Mouse (Mus musculus) myocyte (in vitro differentiated cells): ENCODE data around the gene Sdccag8.
A peak's percentile ranks its signal among the peaks of the same experiment; 100 is the strongest.

ENCODE experiments used
- CEBPB ChIP-seq: IDR thresholded peaks from 2 replicates; pipeline ENCODE4 v1.6.1; 2011; ENCODE audit warnings: mild to moderate bottlenecking, moderate library complexity; ENCODE audit not compliant: poor library complexity, insufficient read depth, severe bottlenecking
- E2F4 ChIP-seq: IDR thresholded peaks from one replicate; pipeline ENCODE4 v1.6.1; 2011; ENCODE audit warnings: mild to moderate bottlenecking, control low read depth, moderate library complexity; ENCODE audit not compliant: insufficient read depth
- MAX ChIP-seq: IDR thresholded peaks from one replicate; pipeline ENCODE4 v1.6.1; 2011; ENCODE audit warnings: low read depth, mild to moderate bottlenecking, control low read depth
- MYOD1 ChIP-seq, 3 experiments: IDR thresholded peaks; one replicate each; pipeline ENCODE4 v1.6.1; 2011; ENCODE audit warnings: control low read depth in 2 of 3, low read depth in 2 of 3, mild to moderate bottlenecking in 2 of 3, moderate library complexity in 1 of 3; ENCODE audit not compliant: insufficient read length in 2 of 3, control insufficient read depth in 1 of 3
- POLR2A ChIP-seq: IDR thresholded peaks from one replicate; pipeline ENCODE4 v1.6.1; 2011; ENCODE audit warnings: low read depth, mild to moderate bottlenecking, control low read depth, moderate library complexity; ENCODE audit not compliant: insufficient read length

DNA sequence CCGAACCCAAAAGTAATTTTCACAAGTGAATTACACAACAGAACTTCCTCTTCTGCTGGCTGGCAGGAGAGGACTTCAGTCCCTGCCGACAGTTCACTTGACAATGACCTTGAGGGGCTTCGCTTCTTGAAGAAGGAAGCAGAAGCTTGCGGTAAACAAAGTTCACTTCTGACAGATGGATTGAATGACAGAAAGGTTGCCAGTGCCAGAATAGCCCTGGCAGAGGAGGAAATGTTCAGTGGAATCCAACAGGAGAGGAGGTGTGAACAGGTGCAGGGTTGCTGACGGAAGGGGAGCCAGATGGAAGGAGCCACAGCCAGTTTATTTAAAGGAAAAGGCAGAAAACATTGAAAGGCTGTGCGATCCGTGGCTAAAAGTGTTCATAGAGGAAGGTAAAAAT is 118.9 kb downstream of the Sdccag8 start:
- TF ChIP-seq POLR2A (no peak), MYOD1 (IDR thresholded peaks at IDR 0.05; ENCODE audit: control insufficient read depth in 1 of 3, insufficient read length in 2 of 3, low read depth in 2 of 3) (peak in 1 of 3 experiments; percentile 78), MAX (no peak), CEBPB (no peak), E2F4 (no peak)
